Mouse (Mus musculus): ENCODE measurements at regions not wholly inside any gene's neighbourhood (a gene's known extent, or its start where the extent isn't known, plus 50 kb on each side); places are given as distances from the start of the nearest gene placed in this dataset.

- no peak for DNase-seq (ENCODE audit: extremely low spot score in 1 of 2, low spot score in 1 of 2)
Measured at GRCm38 (mm10) chr1:104424796-104425195, 343.5 kb upstream of the Cdh20 start.

- DNase-seq (ENCODE audit: extremely low spot score in 1 of 2, low spot score in 1 of 2): no peak
Measured at GRCm38 (mm10) chr1:104425307-104425706, 343.0 kb upstream of the Cdh20 start.

- no peak for DNase-seq (ENCODE audit: extremely low spot score in 1 of 2, low spot score in 1 of 2)
Measured at GRCm38 (mm10) chr1:104449678-104450077, 318.7 kb upstream of the Cdh20 start.

- DNase-seq (ENCODE audit: extremely low spot score in 1 of 2, low spot score in 1 of 2): no peak
Measured at GRCm38 (mm10) chr1:104468571-104468970, 299.8 kb upstream of the Cdh20 start.

- DNase-seq (ENCODE audit: extremely low spot score in 1 of 2, low spot score in 1 of 2): peak in 1 of 2 experiments; percentile 20
Measured at GRCm38 (mm10) chr1:104479757-104480156, 288.6 kb upstream of the Cdh20 start.

Data from frontal cortex, adult 2 months (tissue).